Mouse (Mus musculus) embryo, embryonic 9.5 days (tissue): ENCODE measurements around the gene Prelid3b.

Experiments used
- DNase-seq: peaks from one replicate; pipeline ENCODE4 v3.0.0-alpha.2; 2017; ENCODE audit errors: extremely low spot score

The Prelid3b gene

GRCm38 (mm10) chr2:174472818-174473549 lies at the start of gene Prelid3b:
Gene Prelid3b, minus strand, starts transcription at chr2:174473081.
- peak; percentile 98 for DNase-seq

- DNase-seq: no peak
Observed at GRCm38 (mm10) chr2:174522134-174522533, 49.3 kb upstream of the Prelid3b start.

GRCm38 (mm10) chr2:174517141-174518079 lies 44.5 kb upstream of the Prelid3b start:
- DNase-seq: no peak

GRCm38 (mm10) chr2:174514887-174515286 lies 42.0 kb upstream of the Prelid3b start:
- no peak for DNase-seq

GRCm38 (mm10) chr2:174513827-174514226 lies 40.9 kb upstream of the Prelid3b start:
- no peak for DNase-seq

GRCm38 (mm10) chr2:174509825-174510224 lies 36.9 kb upstream of the Prelid3b start:
- no peak for DNase-seq

- DNase-seq: no peak
Observed at GRCm38 (mm10) chr2:174507998-174508397, 35.1 kb upstream of the Prelid3b start.

- DNase-seq: no peak
Observed at GRCm38 (mm10) chr2:174502831-174503460, 30.1 kb upstream of the Prelid3b start.

GRCm38 (mm10) chr2:174502321-174502720 lies 29.4 kb upstream of the Prelid3b start:
- DNase-seq: no peak

GRCm38 (mm10) chr2:174501517-174501916 lies 28.6 kb upstream of the Prelid3b start:
- no peak for DNase-seq

GRCm38 (mm10) chr2:174500814-174501503 lies 28.1 kb upstream of the Prelid3b start:
- no peak for DNase-seq

GRCm38 (mm10) chr2:174492858-174493257 lies 20.0 kb upstream of the Prelid3b start:
- DNase-seq: no peak

- DNase-seq: no peak
Observed at GRCm38 (mm10) chr2:174487005-174487404, 14.1 kb upstream of the Prelid3b start.

GRCm38 (mm10) chr2:174478746-174479145 lies 5.9 kb upstream of the Prelid3b start:
- no peak for DNase-seq

GRCm38 (mm10) chr2:174477543-174478319 lies 4.8 kb upstream of the Prelid3b start:
- DNase-seq: no peak

- no peak for DNase-seq
Observed at GRCm38 (mm10) chr2:174473550-174473927, 658 bp upstream of the Prelid3b start.

- DNase-seq: no peak
Observed at GRCm38 (mm10) chr2:174472407-174472806, 474 bp downstream of the Prelid3b start.

- DNase-seq: no peak
Observed at GRCm38 (mm10) chr2:174470786-174471405, 2.0 kb downstream of the Prelid3b start.

- no peak for DNase-seq
Observed at GRCm38 (mm10) chr2:174470333-174470732, 2.5 kb downstream of the Prelid3b start.

GRCm38 (mm10) chr2:174463789-174464523 lies 8.9 kb downstream of the Prelid3b start, which contains the start of gene Atp5e:
Gene Atp5e, minus strand, starts transcription at chr2:174464105.
- peak; percentile 93 for DNase-seq
